Mouse (Mus musculus): ENCODE measurements around the gene Gpc5.

DNA sequence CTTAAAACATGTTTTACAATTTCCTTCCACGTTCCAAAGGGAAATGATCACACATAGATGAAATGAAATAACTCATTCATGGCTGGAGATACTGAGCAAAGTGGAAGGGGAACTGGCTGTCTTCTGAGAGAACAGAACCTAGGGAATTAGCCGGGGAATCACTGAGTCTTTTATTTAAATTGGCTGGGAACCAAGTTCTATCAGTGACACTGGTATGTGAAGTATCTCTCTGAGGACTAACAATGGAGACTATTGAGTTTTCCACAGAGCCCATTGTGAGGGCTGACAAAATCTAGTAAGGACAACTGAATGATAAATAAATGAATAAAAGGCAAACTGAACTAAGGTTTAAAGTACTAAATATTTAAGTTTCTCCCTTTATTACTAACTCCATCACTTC lies 712.7 kb downstream of the Gpc5 start:
- no peak for TF ChIP-seq CTCF (IDR thresholded peaks at IDR 0.05; ENCODE audit: borderline replicate concordance, insufficient read depth, low read depth, low read length)
- no peak for TF ChIP-seq POLR2A (IDR thresholded peaks at IDR 0.05; ENCODE audit: borderline replicate concordance, insufficient read depth, low read length)
